Mouse (Mus musculus): ENCODE data around the gene F11.

F11 gene

DNA sequence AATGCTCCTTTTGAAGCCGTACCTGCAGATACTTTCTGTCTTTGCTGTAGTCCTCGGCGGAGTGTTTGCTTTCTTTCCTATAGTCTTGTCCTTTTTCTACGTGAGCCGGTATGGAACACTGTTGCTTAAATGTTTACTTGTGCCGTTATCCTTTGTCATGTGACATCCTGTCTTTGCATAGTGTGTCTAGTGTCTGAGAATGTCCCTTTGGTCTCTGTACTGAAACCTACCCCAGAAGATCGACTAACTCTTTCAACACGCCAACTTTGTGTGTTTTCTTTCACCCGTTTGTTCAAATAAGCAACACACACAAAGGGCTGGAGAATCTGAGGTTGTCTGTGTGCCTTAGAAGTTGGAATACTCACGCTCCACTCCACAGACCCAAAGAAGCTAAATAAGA lies at the start of gene F11:
Gene F11 (minus strand): TSS at position 112 of the 400 bp plus-strand sequence.
- no peak for DNase-seq

GRCm38 (mm10) chr8:45310967-45311366 lies 49.1 kb upstream of the F11 start:
- no peak for DNase-seq

- DNase-seq, result no peak
Measured at GRCm38 (mm10) chr8:45308366-45308765, 46.5 kb upstream of the F11 start, which contains the start of gene Gm45753. Gene Gm45753, minus strand, starts transcription at chr8:45308466.

GRCm38 (mm10) chr8:45305479-45305878 lies 43.6 kb upstream of the F11 start:
- no peak for DNase-seq

GRCm38 (mm10) chr8:45304354-45304753 lies 42.5 kb upstream of the F11 start:
- DNase-seq, result no peak

DNA sequence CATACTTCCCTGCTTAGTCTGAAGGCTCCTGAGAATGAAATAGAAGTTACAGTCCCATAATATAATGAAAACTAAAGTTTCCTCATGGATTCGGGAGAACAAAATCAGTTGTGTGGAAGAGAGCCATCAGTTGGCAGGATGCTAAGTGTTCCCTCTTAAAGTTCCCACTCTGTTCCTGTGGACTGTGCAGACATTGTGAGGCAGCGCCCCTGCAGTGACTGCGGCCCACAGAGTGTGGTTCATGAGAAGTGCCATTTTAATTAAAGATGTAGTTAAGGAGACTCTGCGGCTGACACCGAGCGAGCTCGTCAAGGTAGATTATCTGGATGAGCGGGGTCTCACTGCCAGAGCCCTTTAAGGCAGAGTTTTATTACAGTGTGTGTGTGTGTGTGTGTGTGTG lies 40.6 kb upstream of the F11 start:
- DNase-seq, result peak in 1 of 2 experiments; percentile 4

DNA sequence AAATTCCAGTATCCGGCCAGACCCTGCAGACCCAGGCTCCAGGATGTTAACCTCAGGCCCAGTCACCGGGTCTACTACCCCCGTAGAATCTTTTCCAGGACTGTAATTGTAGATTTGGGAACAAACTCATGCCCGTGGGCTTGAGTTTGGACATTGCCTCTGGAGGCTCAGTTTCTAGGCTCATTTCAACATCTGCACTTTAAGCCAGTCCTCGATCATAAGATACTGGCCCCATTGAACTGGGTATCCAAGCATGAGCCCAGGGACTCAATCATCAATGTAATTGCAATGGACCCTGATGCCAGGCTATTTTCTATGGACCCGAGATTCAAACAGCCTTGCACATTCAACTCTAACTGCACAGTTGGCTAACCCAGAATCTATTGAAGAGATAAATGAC lies 33.4 kb upstream of the F11 start:
- DNase-seq, result no peak

DNA sequence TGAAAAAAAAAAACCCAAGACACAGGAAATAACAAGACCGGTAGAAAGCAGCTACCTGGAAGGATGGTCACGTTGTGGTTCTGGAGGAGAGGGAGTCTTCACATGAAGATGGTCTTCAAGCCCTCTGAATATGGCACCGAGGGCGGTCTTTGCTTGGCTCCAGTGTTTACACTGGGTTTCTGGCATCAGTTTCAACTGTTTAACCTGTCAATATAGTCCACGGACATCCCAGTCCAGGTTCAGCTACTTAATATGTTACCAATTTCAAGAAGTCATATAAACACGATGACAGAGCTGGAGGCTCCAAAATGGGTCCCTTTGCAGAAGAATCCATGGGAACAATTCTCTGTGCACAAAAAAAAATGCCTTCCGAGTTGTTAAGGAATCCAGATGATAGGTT lies 32.9 kb upstream of the F11 start, which contains the start of gene Klkb1:
Gene Klkb1 (minus strand): TSS at position 173 of the 400 bp plus-strand sequence.
- no peak for DNase-seq

DNA sequence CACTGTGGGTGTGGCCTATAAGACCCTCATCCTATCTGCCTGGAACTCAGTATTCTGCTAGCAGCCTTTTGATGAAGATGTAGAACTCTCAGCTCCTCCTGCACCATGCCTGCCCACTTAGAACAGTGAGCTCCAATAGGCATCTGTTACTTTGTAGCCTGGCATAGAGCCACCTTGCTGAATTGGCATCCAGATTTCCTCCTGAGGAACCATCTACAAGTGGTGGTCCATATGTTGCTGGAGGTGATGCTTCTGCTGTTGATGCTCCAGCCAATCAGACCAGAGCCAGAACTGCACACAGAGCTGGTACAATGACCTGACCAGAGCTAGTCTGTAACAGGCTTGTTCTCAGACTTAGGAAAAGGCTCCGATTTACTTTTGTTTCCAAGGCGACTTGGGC lies 30.0 kb upstream of the F11 start:
- peak; percentile 78 to 83 for DNase-seq

- DNase-seq, result no peak
Measured at GRCm38 (mm10) chr8:45281630-45282029, 19.8 kb upstream of the F11 start.

DNA sequence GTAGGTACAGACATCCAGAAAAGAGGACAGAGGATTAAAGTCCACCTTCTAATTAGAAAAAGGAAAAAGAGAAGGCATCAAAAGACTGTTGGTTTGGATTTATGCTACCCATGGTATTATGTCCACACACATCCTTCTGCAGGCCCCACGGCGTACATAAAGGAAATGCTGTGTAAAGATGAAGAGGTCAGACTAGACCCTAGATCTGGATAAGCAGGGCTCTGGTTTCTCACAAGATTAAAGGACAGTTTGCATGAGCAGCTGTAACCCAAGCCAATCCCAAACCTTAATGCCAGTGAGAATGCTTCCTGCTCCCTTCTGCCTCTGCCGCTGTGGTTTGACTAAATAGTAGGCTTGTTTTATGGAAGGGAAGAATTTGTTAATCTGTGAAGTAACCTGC lies 15.6 kb upstream of the F11 start:
- no peak for DNase-seq

GRCm38 (mm10) chr8:45274317-45274716 lies 12.5 kb upstream of the F11 start:
- DNase-seq, result no peak

DNA sequence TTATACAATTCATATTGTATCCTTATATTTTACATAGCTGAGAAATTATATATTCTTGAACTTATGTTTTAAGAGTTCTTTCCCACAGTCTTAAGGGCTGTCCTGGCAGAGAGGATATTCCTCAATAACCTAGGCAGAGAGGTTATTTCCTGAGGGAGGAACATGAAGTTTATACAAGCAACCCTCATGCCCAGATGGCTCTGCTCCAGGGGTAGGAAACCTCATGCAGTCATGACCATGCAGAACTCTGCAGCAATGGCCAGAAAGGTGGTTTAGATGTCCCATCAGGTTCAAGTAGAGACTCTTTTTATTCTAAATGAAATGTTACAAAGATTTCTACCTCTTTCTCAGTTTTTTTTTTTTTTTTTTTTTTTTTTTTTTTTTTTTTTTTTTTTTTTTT lies 7.2 kb upstream of the F11 start:
- no peak for DNase-seq

DNA sequence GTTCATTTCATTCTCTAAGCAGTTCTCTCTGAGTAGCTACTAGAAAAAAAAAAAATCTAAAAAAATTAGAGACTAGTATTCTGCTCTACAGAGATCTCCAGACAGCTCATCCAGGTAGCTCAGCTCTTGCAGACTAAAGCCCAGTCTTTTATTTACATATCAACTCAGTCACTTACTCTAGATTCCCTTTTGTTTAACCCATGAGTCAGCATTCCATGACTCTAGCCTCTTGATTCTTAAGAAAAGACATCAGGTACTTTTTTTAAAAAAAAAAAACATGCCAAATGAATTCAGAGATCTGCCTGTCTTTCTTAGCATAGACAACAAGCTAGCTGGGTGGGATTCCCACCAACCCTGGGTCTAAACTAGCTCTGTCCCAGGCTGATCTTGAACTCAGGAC lies 6.7 kb upstream of the F11 start:
- DNase-seq, result no peak

- DNase-seq, result peak in 1 of 2 experiments; percentile 21
Measured at GRCm38 (mm10) chr8:45267611-45268391, 6.0 kb upstream of the F11 start.

DNA sequence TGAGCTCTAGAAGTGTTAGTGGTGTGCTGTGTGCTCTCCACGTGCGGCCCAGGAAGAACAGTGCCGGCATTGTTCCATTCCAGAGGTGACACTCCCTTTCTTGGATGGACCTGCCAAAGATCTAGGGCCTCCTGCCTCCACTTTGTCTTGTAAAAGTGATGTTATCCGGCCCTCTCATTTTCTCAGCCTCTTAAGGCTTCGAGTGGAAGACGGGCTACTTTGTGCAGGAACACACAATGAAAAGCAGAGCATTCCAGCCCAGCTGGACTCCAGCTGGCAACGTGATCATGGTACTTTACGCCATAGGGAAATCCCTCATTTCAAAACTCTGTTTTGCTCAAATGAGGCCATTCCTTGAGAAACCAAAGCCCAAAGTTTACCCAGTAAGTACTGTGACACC lies 5.2 kb upstream of the F11 start:
- no peak for DNase-seq

GRCm38 (mm10) chr8:45264918-45265317 lies 3.1 kb upstream of the F11 start:
- no peak for DNase-seq

GRCm38 (mm10) chr8:45262851-45263250 lies 1.0 kb upstream of the F11 start:
- DNase-seq, result no peak

GRCm38 (mm10) chr8:45258421-45258820 lies 3.4 kb downstream of the F11 start:
- DNase-seq, result no peak

- no peak for DNase-seq
Measured at GRCm38 (mm10) chr8:45255040-45255439, 6.8 kb downstream of the F11 start.

DNA sequence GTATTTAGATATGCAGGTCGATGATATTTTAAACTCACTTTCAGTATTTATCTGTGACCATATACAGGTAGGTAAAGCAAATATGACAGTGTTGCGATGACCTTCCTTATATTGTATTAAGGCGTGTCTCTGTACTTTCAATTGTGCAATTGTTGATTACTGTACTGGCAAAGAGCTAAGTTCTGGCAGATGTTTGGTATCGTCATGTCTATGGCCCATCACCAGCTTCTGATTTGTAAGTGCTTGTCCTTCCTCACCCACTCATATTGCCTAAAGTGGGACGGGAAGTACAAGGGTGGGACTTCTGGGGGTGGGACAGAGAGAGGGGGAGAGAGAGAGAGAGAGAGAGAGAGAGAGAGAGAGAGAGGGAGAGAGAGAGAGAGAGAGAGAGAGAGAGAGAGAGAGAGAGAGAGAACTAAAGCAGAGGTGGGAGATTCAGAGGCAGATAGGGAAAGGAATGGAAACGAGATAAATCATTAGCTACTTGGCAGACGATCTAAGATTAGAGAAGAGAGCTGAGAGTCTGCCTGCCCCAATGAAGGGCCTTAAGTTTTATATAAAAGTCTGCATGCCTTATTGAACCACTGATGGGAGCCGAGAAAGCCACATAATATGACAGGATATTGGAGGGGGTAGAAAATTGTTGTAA lies 7.5 kb downstream of the F11 start:
- DNase-seq, result no peak

GRCm38 (mm10) chr8:45253586-45253985 lies 8.2 kb downstream of the F11 start:
- no peak for DNase-seq

GRCm38 (mm10) chr8:45253111-45253510 lies 8.7 kb downstream of the F11 start:
- DNase-seq, result no peak

DNA sequence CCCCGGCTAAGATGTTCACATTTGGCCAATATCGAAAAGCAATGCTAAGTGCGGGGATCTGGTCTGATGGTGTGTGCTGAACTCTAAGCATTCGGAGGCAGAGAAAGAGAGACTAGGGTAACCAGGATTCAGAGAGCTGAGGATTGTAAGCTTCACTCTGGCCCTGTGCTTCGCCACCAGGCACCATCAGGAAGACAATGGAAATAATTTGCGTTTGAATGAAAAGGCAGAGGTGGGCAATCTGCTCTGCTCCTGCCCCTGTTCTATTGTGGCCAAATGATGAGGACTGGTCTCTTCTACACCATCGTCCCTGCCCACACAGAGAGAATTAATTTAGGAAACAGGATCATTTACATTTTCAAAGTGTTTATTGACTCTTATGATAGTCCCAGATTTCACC lies 15.5 kb downstream of the F11 start:
- DNase-seq, result no peak

Data from cerebellum, postnatal 14 days (tissue).